Mouse (Mus musculus): ENCODE results near the gene Spink4. TPM values are rescaled to one million over a fixed set of nuclear protein-coding genes. Genes with fewer than 3 reads are reported as not detected.
"Not testable (repeated sequence)": the region's sequence is repeated elsewhere in the genome, so short reads cannot be mapped to it uniquely, and the experiment has no call there.

Spink4 gene
- polyA plus RNA-seq, 1 experiment from 2014 or later: not detected

- Histone ChIP-seq H3K9ac (no peak overlapping the region), H3K4me1 (replicated peaks) (no peaks in the 10 kb centered on the region), H3K27ac (no peak overlapping the region), H3K27me3 (no peaks in the 10 kb centered on the region), H3K4me2 (no peak overlapping the region), H3K36me3 (no peaks in the 10 kb centered on the region), H3K4me3 (no peak overlapping the region), H3K9me3 (no peaks in the 10 kb centered on the region)
- ATAC-seq (ENCODE audit: low FRiP score): no peak
These were observed 5.5 kb upstream of the Spink4 start for GRCm38 (mm10) chr4:40914287-40914867.

DNA sequence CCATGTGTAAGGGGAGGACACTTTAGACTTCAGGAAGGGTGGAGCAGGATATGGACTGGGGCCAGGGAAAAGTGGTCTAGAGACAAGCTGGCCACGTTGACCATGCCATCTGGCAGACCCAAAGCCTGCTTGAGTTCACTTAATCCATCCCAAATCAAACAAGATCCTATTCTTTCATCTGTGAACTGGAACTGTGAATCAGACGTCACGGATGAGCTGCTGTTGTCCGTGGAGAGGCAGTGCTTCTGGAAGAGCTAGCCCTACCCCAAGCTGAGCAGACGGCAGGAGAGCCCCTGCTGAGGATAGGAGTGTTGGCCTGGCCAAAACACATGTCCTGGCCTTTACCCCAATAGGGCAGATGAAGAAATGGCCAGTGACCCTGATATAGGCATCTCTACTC is 3.9 kb upstream of the Spink4 start:
- no peaks in the 10 kb centered on the region for H3K9me3 ChIP-seq
- no peak overlapping the region for H3K4me3 ChIP-seq
- H3K36me3 ChIP-seq: no peaks in the 10 kb centered on the region
- no peak overlapping the region for H3K9ac ChIP-seq
- 72% methylated on average over 5 of the region's 5 CpGs for WGBS
- H3K4me1 ChIP-seq (replicated peaks): no peaks in the 10 kb centered on the region
- no peak overlapping the region for H3K27ac ChIP-seq
- H3K27me3 ChIP-seq: no peaks in the 10 kb centered on the region
- no peak overlapping the region for H3K4me2 ChIP-seq
- no peak for ATAC-seq (ENCODE audit: low FRiP score)

DNA sequence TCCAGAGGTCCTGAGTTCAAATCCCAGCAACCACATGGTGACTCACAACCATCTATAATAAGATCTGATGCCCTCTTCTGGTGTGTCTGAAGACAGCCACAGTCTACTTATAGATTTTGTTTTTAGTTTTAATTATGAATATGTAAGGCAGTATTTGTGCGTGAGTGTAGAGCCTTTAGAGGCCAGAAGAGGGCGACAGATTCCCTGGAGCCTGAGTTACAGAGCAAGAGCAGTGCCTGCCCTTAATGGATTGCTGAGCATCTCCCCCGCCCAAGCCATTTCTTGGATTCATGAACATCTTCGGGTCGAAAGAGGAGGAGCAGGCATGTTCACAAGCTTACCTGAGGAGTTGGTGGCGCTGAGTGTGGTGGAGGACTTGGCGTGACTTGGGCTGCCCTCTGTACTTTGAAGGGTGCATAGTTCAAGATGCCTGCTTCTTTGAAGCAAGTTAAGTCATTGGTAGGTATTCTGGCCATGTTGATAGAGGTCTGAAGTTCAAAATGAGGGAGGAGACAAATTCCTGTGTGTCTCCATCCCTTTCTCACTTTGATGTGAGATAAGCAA is 3.2 kb upstream of the Spink4 start:
- H3K4me2 ChIP-seq: no peak overlapping the region
- ATAC-seq (ENCODE audit: low FRiP score): no peak
- no peaks in the 10 kb centered on the region for H3K27me3 ChIP-seq
- H3K9ac ChIP-seq: no peak overlapping the region
- H3K27ac ChIP-seq: no peak overlapping the region
- no peak overlapping the region for H3K4me3 ChIP-seq
- H3K36me3 ChIP-seq: no peaks in the 10 kb centered on the region
- H3K9me3 ChIP-seq: no peaks in the 10 kb centered on the region
- WGBS: 90% methylated on average over 7 of the region's 7 CpGs
- no peaks in the 10 kb centered on the region for H3K4me1 ChIP-seq (replicated peaks)

GRCm38 (mm10) chr4:40920576-40920975 is 724 bp downstream of the Spink4 start:
- WGBS: 78% methylated on average over 2 of the region's 2 CpGs
- no peak overlapping the region for H3K27ac ChIP-seq

DNA sequence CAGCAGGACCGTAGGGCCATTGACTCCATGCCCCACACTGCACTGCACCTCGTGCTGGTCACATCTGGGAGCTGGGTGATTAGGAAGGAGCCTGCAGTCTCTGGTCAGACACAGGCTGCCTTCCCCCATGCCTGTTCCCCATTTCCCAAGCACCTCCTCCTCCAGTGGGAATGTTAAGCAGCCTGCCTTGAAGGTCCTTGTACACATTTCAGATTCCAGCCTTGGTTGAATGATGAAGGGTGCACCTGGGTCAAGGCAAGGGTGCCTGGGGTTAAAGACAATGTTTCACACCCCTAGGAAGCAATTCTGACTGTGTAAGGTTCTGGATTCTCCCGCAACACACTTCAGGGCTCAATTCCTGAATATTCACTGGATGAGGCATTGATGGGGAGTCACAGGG is 1.4 kb downstream of the Spink4 start:
- no peak for ATAC-seq (ENCODE audit: low FRiP score)
- WGBS: 71% methylated on average over 3 of the region's 3 CpGs
- Histone ChIP-seq H3K9me3 (no peaks in the 10 kb centered on the region), H3K27ac (no peak overlapping the region), H3K9ac (no peak overlapping the region), H3K4me1 (replicated peaks) (no peaks in the 10 kb centered on the region), H3K27me3 (no peaks in the 10 kb centered on the region), H3K4me2 (no peak overlapping the region), H3K4me3 (no peak overlapping the region), H3K36me3 (no peaks in the 10 kb centered on the region)

More at GRCm38 (mm10) chr4:40920576-40920975, 724 bp downstream of the Spink4 start:
- Histone ChIP-seq H3K36me3 (no peaks in the 10 kb centered on the region), H3K9me3 (no peaks in the 10 kb centered on the region), H3K4me3 (no peak overlapping the region), H3K27me3 (no peaks in the 10 kb centered on the region), H3K9ac (no peak overlapping the region), H3K4me1 (replicated peaks) (no peaks in the 10 kb centered on the region), H3K4me2 (no peak overlapping the region)
- ATAC-seq (ENCODE audit: low FRiP score): no peak

DNA sequence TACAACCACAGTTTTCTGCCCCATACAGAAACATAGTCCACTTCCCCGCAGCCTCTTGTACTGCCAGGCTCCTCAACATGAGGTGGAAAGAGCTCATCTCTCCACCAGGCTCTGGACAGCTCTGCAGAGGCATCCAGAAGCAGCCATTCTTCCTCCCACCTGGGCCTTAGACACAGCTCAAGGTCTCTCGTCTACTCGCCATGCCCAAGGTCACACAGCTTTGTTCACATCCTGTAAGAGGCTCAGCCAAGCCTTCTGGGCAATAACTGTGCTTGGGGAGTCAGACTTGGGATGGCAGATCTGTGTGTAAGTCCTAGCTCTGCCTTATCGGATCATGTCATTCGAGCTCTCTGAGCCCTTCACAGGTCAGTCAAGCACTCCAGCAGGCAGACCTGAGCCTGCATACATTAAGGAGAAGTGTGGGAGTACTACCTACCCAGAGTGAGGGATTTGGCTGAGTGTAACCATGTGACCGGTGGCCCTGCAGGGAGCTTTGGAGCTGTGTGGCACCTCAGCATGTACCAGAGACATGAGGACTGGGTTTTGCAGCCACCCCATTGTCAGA is 3.3 kb downstream of the Spink4 start:
- Histone ChIP-seq H3K9ac (no peak overlapping the region), H3K27me3 (no peaks in the 10 kb centered on the region), H3K4me1 (replicated peaks) (no peaks in the 10 kb centered on the region), H3K9me3 (no peaks in the 10 kb centered on the region), H3K36me3 (no peaks in the 10 kb centered on the region), H3K4me3 (no peak overlapping the region), H3K27ac (no peak overlapping the region), H3K4me2 (no peak overlapping the region)
- 85% methylated on average over 6 of the region's 6 CpGs for WGBS
- ATAC-seq (ENCODE audit: low FRiP score): no peak

DNA sequence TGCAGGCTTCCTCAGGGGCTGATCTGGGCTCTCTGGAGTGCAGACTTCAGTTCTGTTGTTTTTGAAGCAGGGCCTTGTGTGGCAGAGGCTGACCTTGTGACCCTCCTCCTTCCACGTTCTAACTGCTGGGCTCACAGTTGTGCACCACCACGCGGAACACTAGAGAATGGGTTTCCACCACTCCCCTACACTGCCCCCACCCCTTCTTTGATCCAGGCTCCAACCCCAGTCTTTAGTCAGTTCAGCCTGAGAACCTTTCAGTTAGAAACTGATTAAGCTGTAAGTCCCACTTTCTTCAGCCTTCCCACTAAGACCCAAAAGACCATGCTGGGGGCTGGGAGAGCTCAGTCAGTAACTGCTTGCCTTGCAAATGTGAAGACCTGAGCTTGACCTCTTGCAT is 5.7 kb downstream of the Spink4 start:
- no peak for ATAC-seq (ENCODE audit: low FRiP score)
- Histone ChIP-seq H3K4me2 (no peak overlapping the region), H3K27ac (no peak overlapping the region), H3K27me3 (no peaks in the 10 kb centered on the region), H3K4me3 (no peak overlapping the region), H3K9ac (no peak overlapping the region), H3K9me3 (no peaks in the 10 kb centered on the region), H3K36me3 (no peaks in the 10 kb centered on the region), H3K4me1 (replicated peaks) (no peaks in the 10 kb centered on the region)
- 33% methylated on average over 3 of the region's 3 CpGs for WGBS

DNA sequence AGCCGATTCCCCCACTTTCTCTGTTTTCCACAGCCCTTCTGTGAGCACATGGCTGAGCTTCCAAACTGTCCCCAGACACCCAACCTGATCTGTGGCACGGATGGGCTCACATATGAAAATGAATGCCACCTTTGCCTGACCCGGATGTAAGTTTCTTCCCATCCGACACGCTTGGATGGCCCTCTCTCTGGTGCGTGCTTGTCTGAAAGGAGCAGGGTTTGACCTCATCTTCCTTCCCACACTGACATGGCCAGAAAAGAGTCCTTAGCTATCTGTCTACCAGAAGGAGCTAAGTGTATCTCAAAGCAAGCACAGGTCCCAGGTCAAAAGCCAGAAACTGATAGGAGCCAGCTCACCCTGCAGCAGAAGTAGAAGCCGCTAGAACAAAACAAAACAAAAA is 9.2 kb downstream of the Spink4 start:
- no peak for ATAC-seq (ENCODE audit: low FRiP score)
- Histone ChIP-seq H3K9ac (no peak overlapping the region), H3K9me3 (no peaks in the 10 kb centered on the region), H3K4me1 (replicated peaks) (no peaks in the 10 kb centered on the region), H3K27me3 (no peaks in the 10 kb centered on the region), H3K4me3 (no peak overlapping the region), H3K27ac (no peak overlapping the region), H3K36me3 (peaks cover 20% of the 10 kb centered on the region), H3K4me2 (no peak overlapping the region)
- WGBS: 80% methylated on average over 7 of the region's 7 CpGs

DNA sequence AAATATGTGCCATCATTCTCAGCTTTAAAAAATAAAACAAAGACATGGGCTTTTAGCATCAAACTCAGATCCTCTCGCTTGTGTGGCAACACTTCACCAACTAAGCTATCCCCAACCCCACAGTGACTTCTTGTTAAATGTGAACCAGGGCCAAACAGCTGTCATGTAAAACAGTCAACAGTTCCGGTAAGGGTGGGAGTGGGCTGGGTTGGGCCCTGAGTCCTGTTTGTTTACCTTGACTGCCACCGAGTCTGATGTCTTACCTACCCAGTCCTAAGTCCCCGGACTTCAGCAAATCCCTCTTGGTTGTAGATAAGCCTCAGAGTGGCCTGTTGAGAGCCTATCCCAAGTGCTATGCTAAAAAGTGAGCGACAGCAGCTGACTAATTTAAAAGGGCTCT is 13.8 kb downstream of the Spink4 start:
- no peak for ATAC-seq (ENCODE audit: low FRiP score)
- 93% methylated on average over 5 of the region's 5 CpGs for WGBS
- peaks cover 62% of the 10 kb centered on the region for H3K36me3 ChIP-seq
- H3K27me3 ChIP-seq: no peaks in the 10 kb centered on the region
- H3K9ac ChIP-seq: no peak overlapping the region
- no peak overlapping the region for H3K4me3 ChIP-seq
- no peak overlapping the region for H3K4me2 ChIP-seq
- H3K9me3 ChIP-seq: no peaks in the 10 kb centered on the region
- H3K27ac ChIP-seq: no peak overlapping the region
- H3K4me1 ChIP-seq (replicated peaks): no peaks in the 10 kb centered on the region

GRCm38 (mm10) chr4:40934369-40934768 is 14.5 kb downstream of the Spink4 start:
- WGBS: 90% methylated on average over 3 of the region's 3 CpGs
- not testable (repeated sequence) for H3K9ac ChIP-seq; H3K27me3 ChIP-seq; H3K4me1 ChIP-seq (replicated peaks); ATAC-seq (ENCODE audit: low FRiP score); H3K27ac ChIP-seq; H3K9me3 ChIP-seq; H3K4me3 ChIP-seq; H3K4me2 ChIP-seq
- H3K36me3 ChIP-seq: peaks cover 69% of the 10 kb centered on the region

- ATAC-seq (ENCODE audit: low FRiP score): peak; percentile 87
- Histone ChIP-seq H3K27ac (peak overlapping the region; percentile 48; the same call in 1 of the 2 replicates), H3K36me3 (peaks cover 88% of the 10 kb centered on the region), H3K4me3 (no peak overlapping the region), H3K4me1 (replicated peaks) (no peaks in the 10 kb centered on the region), H3K27me3 (no peaks in the 10 kb centered on the region), H3K9me3 (no peaks in the 10 kb centered on the region), H3K4me2 (no peak overlapping the region), H3K9ac (no peak overlapping the region)
- 84% methylated on average over 9 of the region's 9 CpGs for WGBS
These were observed 16.5 kb downstream of the Spink4 start for GRCm38 (mm10) chr4:40936175-40936839.

DNA sequence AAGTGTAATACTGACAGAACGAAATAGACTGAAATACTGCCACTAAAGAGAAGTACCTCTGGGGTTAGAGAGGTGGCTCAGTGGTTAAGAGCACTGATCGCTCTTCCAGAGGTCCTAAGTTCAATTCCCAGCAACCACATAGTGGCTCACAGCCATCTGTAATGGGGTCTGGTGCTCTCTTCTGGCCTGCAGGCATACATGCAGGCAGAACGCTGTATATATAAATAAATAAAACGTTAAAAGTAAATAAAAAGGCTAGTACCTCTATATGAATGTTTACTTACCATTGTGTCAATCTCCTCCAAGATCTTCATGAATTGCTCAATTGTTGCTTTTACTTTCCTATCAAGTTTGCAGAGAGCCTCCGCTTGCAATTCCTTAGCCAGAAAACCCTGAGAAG is 18.9 kb downstream of the Spink4 start:
- Histone ChIP-seq H3K4me3 (no peak overlapping the region), H3K27me3 (no peaks in the 10 kb centered on the region), H3K36me3 (peaks cover 95% of the 10 kb centered on the region), H3K27ac (no peak overlapping the region), H3K4me1 (replicated peaks) (no peaks in the 10 kb centered on the region), H3K9me3 (no peaks in the 10 kb centered on the region), H3K4me2 (no peak overlapping the region), H3K9ac (no peak overlapping the region)
- ATAC-seq (ENCODE audit: low FRiP score): no peak
- 97% methylated on average over 5 of the region's 5 CpGs for WGBS

- H3K4me2 ChIP-seq: no peak overlapping the region
- H3K4me3 ChIP-seq: no peak overlapping the region
- H3K27me3 ChIP-seq: no peaks in the 10 kb centered on the region
- ATAC-seq (ENCODE audit: low FRiP score): no peak
- 97% methylated on average over 5 of the region's 5 CpGs for WGBS
- H3K9ac ChIP-seq: no peak overlapping the region
- H3K9me3 ChIP-seq: no peaks in the 10 kb centered on the region
- H3K27ac ChIP-seq: no peak overlapping the region
- H3K36me3 ChIP-seq: peaks cover 74% of the 10 kb centered on the region
- H3K4me1 ChIP-seq (replicated peaks): peaks cover 16% of the 10 kb centered on the region
These were observed 23.8 kb downstream of the Spink4 start for GRCm38 (mm10) chr4:40943651-40944050.
